Mouse (Mus musculus) CH12.LX (cell line): ENCODE measurements around the gene Dbndd2.

Source experiments
- CHD2 ChIP-seq: IDR thresholded peaks from 2 replicates; pipeline ENCODE4 v1.6.1; 2011; ENCODE audit warnings: low read length, improper control_type of control experiment
- CTCF ChIP-seq, 2 experiments: IDR thresholded peaks in 1 of 2; conservative IDR thresholded peaks in 1 of 2; 2 replicates each; pipeline ENCODE4 v1.5.1; 2011 to 2012; ENCODE audit warnings: low read depth in 2 of 2, low read length in 2 of 2, improper control_type of control experiment in 1 of 2, inconsistent platforms in 1 of 2, mild to moderate bottlenecking in 1 of 2, moderate library complexity in 1 of 2
- EP300 ChIP-seq: IDR thresholded peaks from 2 replicates; pipeline ENCODE4 v1.6.1; 2011; ENCODE audit warnings: low read length, improper control_type of control experiment
- HCFC1 ChIP-seq: IDR thresholded peaks from 2 replicates; pipeline ENCODE4 v1.6.1; 2012; ENCODE audit warnings: low read depth, mild to moderate bottlenecking, inconsistent platforms, low read length, improper control_type of control experiment
- POLR2A ChIP-seq: IDR thresholded peaks from 2 replicates; pipeline ENCODE4 v1.6.1; 2011; ENCODE audit warnings: low read depth, mild to moderate bottlenecking, improper control_type of control experiment, low read length
- ZC3H11A ChIP-seq: IDR thresholded peaks from 2 replicates; pipeline ENCODE4 v1.6.1; 2012; ENCODE audit warnings: low read depth, mild to moderate bottlenecking, inconsistent platforms, low read length, improper control_type of control experiment

GRCm38 (mm10) chr2:164436961-164437360 lies 48.9 kb upstream of the Dbndd2 start:
- TF ChIP-seq POLR2A (no peak), CTCF (conservative IDR thresholded peaks at IDR 0.05 in 1 of 2, IDR thresholded peaks at IDR 0.05 in 1 of 2; ENCODE audit: low read depth in 2 of 2, low read length in 2 of 2) (no peak), ZC3H11A (no peak), EP300 (0 out of 2 replicates have a peak, but pooled peaks have one; percentile 25), HCFC1 (no peak), CHD2 (no peak)
